Comparison of ENCODE assay signal across 26 mouse cellular contexts in the genomic region with DNA sequence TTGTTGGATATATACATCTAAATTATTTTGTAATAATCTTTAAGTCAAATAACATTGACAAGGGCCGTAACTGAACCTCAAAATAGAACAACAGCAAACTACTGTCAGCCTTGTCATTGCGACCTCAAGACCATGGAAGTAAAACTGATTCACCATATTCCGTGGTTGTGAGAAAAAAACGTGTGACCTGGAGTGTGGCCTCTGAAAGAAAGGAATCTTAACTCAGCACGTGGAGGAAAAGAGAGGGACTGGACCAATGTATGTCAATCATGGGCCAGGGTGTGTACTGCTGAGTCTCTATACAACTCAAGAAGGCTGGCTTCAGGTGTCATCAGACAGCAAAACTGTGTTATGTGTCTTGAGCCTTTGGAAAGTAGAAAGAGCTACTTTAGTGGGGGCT.
"Had no signal": no experiment of that assay in that cellular context is flagged by ENCODE, and none has a peak within 500 bp of the region (broad histone marks: within the 10 kb centered on the region; RNA-seq: fewer than 3 reads in every experiment).

No protein-coding gene starts in this region.

- H3K4me2 ChIP-seq: heart, embryonic 11.5 days; heart, embryonic 13.5 days; heart, embryonic 15.5 days; hindbrain, embryonic 14.5 days; intestine, embryonic 15.5 days; limb, embryonic 13.5 days; limb, embryonic 15.5 days; liver, embryonic 12.5 days had no signal

- ATAC-seq: hindbrain, embryonic 16.5 days; inflammation-experienced regulatory T-cells, adult 6 months; intestine, embryonic 15.5 days; intestine, postnatal 0 days; liver, embryonic 12.5 days had no signal

- H3K27me3 ChIP-seq: heart, embryonic 13.5 days; heart, embryonic 15.5 days; intestine, embryonic 15.5 days; limb, embryonic 13.5 days; limb, embryonic 15.5 days; liver, embryonic 12.5 days had no signal

- H3K4me1 ChIP-seq: intestine, embryonic 15.5 days; limb, embryonic 13.5 days; limb, embryonic 15.5 days had no signal

- H3K27ac ChIP-seq: heart, adult 2 months; heart, embryonic 13.5 days; heart, embryonic 15.5 days; hindbrain, embryonic 14.5 days; intestine, embryonic 15.5 days; layer of hippocampus, adult 2 months; left cerebral cortex, adult 2 months; limb, embryonic 13.5 days; limb, embryonic 15.5 days; liver, embryonic 12.5 days; liver, embryonic 14.5 days had no signal

- H3K36me3 ChIP-seq: heart, embryonic 13.5 days; heart, embryonic 15.5 days; intestine, embryonic 15.5 days; limb, embryonic 13.5 days; limb, embryonic 15.5 days; liver, embryonic 12.5 days had no signal

- H3K4me3 ChIP-seq: heart, adult 2 months; heart, embryonic 13.5 days; heart, embryonic 15.5 days; intestine, embryonic 15.5 days; layer of hippocampus, adult 2 months; left cerebral cortex, adult 2 months; limb, embryonic 13.5 days; limb, embryonic 15.5 days; liver, embryonic 12.5 days had no signal

- H3K9me3 ChIP-seq: heart, embryonic 13.5 days; heart, embryonic 15.5 days; intestine, embryonic 15.5 days; limb, embryonic 13.5 days; limb, embryonic 15.5 days; liver, embryonic 12.5 days had no signal

- DNase-seq: gastrocnemius, postnatal 14 days; gastrocnemius, postnatal 36 days; heart, adult 11 months; heart, adult 2 months; heart, postnatal 14 days; heart, postnatal 36 days; kidney, adult 18-20 months; kidney, adult 8-10 months; kidney, postnatal 10 days; kidney, postnatal 25 days; kidney, postnatal 4 days; left cerebral cortex, postnatal 4 days had no signal

- H3K9ac ChIP-seq: heart, embryonic 13.5 days; heart, embryonic 15.5 days; hindbrain, embryonic 14.5 days; intestine, embryonic 15.5 days; limb, embryonic 13.5 days; limb, embryonic 15.5 days; liver, embryonic 12.5 days; liver, embryonic 14.5 days had no signal
